Mouse (Mus musculus) G1E (cell line): ENCODE measurements around the gene Eif3f.

Experiments used
- CTCF ChIP-seq: IDR thresholded peaks from 2 replicates; pipeline ENCODE4 v1.5.1; 2012; ENCODE audit warnings: low read depth, low read length, inconsistent platforms, mixed read lengths
- TAL1 ChIP-seq: conservative IDR thresholded peaks from 2 replicates; pipeline ENCODE4 v1.6.1; 2012; ENCODE audit warnings: low read depth, low read length, inconsistent platforms, mixed read lengths

DNA sequence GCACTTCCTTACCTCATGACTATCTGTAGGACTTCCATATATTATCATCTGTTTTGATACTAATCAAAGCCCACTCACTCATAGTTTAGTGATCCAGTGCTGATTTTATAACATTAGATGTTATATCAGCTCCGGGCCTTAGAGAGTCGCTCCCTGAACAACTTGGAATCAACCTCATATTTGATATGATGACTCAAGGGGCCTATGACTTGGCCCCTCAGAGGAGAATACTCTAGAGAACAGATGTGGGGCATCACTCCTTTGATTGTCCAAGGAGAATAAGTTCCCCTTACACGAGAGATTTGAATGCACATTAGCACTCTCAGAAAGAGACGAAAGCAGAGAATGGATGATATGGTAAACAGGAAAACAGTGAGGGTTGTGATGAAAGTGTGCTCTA, 49.3 kb upstream of the Eif3f start, which contains the start of gene Olfr518:
- no peak for TF ChIP-seq CTCF
- no peak for TF ChIP-seq TAL1
